Mouse (Mus musculus) lung, postnatal 25 days (tissue): ENCODE measurements around the gene Polr1d.
A peak's percentile ranks its signal among the peaks of the same experiment; 100 is the strongest.

Source experiments
- DNase-seq: peaks from one replicate; pipeline ENCODE4 v3.0.0; 2022; ENCODE audit warnings: low spot score

Gene Polr1d

DNA sequence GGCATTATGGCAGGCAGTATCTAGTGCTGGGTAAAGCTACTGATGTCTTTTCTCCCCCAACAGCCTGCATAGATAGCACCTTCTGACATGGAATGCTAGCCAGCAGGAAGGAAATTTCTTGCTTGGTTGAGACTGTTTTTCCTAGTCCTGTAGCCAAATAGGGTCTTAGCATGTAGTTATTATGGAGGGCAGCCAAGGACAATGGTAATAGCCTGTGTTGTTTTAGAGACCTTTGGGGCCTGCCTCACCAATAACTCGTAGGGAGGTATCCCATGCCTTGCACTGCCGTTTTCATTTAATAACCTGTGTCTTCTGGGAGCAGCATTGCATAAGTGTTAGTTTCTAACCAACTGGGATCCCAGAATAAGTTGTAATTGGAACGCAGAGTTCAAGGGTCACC lies 13.0 kb downstream of the Polr1d start:
- DNase-seq, result no peak

DNA sequence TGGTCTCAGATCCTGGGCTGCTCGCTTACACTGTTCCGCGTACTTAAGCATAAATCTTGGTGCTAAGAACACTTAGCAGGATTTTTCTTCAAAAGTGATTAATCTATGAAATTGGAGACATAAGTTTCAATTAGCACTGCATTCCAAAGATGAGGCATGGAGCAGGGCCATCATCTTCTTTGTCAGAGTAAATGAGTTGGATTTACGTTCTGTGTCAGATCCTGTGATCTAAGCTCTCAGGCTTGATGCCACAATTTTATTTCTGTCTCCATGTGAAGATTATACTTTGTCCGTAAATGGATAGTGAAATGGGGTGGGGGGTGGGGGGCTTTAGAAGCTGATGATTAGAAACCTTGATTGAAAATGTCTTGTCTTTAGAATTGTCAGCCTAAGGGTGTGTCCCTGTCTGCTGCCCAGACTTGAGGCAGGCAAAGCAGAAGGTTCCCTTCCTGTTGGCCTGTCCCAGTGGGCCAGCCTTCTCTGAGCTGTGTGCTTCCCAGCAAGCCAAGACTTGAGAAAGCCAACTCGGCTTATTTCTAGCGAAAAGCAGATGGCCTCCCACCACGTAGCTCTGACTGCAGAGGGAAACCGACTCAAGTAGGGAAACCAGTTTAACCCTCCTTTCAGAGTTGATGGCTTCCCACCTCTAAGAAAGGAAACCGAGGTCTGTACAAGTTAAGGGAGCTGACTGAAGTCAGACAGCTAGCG lies 13.6 kb downstream of the Polr1d start:
- no peak for DNase-seq

DNA sequence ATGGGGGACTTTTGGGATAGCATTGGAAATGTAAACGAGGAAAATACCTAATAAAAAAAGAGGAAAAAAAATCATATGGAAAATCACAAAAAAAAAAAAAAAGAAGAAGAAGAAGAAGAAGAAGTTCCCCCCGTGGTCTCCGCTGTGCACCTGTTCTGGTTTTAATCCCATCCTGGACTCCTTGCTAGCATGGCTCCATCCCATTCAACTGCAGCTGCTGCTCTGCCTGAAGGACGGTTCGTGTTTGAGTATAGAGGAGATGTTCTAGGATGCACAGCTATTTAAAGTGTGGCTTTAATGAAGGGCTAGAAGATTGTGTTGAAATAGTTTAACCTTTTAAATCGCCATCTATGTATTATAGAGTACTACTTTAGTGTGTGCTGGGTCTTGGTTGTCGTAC lies 15.6 kb downstream of the Polr1d start:
- DNase-seq, result no peak

DNA sequence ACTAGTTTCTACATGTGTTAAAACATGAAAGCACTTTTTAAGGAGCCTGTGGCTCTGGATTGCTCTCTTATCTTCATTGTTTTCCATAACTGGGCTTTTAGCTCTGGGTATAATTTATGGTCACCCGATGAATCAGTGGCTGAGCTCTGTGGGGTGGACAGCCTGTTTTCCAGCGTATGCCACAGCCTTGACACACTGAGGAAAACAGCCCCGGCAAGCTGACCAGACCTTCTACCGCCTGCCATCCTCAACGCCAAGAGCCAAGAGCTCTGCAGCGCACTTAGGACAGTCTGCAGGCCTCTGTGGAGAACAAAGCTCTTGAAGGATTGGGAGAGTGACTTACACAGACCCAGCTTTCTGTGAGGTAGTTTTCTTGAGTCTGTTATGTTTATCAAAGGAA lies 17.4 kb downstream of the Polr1d start:
- DNase-seq, result no peak

DNA sequence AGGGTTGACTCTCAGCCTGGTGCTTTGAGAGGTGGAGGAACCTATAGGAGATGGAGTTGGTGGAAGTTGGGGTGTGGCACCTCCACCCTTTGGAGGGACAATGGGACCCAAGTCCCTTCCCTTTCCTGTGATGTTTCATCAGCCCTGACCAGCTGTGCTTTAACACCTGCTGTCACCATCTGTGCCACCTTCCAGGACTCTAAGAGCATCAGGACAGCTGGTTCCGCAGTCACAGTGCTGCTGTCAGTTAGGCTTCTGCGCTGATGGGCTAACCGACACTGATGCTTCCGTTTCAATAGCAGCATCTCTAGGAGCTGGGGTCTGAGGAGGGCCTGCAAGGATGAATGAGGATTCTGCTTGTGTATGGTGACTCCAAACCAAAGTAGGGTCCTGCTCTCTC lies 19.7 kb downstream of the Polr1d start:
- no peak for DNase-seq

DNA sequence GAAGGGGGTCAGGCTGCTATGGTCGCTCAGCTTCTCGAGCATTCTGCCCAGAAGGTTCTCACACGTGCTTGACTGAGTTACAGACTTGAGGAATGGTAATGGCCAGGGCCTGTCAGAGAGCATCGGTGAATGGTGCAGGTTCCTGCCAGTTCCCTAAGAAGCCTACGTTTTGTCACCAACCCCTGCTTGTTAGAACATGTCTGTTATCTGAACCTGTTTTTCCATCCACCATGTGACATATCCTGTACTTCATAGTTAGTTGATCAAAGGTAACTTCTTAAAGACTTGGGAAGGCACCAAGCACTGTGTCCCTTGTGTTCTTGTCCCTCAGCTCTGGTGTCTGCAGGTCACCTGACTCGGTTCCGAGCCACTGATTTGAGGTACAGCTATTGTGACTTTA lies 21.8 kb downstream of the Polr1d start:
- no peak for DNase-seq

DNA sequence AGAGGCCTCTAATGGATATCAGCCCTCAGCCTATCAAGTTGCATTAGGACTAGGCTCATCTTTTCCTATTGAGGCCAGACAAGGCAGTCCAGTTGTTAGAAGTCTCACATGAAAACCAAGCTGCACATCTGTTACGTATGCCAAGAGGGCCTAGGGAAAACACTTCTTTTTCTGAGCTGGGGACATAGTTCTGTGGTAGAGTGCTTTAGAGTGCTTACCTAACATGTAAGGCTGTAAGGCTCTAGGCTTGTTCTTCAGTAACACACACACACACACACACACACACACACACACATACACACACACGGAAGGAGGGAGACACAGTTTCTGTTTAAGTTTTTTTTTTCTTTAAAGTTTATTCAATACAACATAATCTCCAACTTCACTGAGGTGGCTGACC lies 23.3 kb downstream of the Polr1d start:
- no peak for DNase-seq

DNA sequence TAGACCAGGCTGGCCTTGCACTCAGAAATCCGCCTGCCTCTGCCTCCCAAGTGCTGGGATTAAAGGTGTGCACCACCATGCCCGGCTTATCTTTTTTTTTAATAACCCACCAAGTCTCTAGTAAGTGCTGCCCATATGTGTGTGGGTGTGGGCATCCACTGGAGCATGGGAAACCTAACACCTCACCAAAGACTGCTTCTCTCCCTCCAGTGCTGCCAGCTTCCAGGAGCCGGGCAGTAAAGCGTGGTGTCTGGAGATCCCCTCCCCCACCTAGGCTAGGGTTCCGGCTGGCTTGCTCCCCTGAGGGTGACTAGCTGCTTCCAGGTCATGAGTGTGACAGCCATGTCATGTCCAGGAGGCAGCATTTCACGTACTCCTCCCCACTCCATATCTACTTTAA lies 25.4 kb downstream of the Polr1d start:
- no peak for DNase-seq

DNA sequence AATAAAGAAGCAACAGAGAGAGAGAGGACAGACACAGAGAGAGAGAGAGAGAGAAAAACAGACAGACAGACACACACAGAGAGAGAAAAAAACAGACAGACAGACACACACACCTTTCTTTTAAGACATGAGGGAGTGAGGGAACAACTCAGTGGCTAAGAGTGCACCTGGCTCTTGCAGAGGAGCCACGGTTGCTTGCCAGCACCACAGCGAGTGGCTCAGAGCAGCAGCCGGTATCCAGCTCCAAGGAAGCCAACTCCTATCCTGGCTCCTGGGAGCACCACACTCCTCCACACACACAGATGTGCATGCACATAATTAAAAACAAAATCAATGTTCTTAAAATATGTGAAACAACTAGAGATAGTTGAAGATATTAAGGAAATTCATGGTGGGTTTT lies 30.4 kb downstream of the Polr1d start:
- no peak for DNase-seq

DNA sequence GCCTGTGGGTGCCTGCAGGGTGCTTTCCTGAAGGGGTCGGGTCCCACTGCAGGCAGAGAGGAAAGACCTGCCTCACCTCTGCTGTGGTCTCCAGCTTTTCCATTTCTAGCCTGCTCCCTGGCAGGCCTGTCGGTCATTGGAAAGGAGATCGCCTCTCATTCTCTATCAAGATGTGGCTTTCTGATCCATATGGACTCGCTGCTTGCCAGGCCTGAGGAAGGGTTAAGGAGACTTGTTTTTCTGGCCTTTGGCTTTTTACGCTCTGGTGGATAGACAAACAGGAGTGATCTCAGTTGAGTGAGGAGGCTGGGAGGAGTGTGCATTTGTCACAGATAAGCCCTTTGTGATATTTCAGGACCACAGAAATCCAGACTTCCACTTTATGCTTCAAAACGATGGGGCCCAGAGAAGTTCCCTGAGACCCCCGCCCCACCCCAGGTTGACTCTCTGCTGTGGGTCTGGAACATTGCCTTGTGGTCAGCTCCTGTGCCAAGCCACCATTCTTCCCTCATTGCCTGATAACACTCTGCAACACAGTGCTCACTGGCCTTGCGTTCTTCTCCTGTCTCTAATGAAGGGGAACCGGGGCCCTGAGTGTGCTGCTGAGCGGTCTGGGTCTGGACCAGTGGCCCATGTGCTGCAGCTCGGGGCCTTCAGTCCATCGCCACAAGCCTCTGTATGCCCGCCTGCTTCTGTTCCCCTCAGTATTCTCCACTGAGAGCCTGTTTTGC lies 32.2 kb downstream of the Polr1d start:
- DNase-seq, result no peak

DNA sequence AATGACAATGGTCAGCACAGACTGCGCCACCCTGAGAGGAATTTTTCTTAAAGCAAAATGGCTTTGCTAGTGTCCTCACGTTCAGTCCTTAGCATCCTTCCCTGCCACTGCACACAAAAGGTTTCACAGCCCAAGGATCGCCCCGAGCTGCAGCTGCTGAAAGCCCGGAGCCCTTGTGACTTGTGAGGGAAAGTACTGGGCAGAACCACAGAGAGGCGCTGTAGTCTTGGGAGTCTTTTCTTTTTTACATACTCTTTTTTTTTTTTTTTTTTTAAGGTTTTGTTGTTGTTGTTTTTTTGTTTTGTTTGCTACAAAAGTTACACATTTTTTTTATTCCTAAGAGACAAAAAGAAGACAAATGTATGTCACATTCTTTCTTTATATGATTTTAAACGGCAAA lies 37.9 kb downstream of the Polr1d start:
- DNase-seq, result no peak

DNA sequence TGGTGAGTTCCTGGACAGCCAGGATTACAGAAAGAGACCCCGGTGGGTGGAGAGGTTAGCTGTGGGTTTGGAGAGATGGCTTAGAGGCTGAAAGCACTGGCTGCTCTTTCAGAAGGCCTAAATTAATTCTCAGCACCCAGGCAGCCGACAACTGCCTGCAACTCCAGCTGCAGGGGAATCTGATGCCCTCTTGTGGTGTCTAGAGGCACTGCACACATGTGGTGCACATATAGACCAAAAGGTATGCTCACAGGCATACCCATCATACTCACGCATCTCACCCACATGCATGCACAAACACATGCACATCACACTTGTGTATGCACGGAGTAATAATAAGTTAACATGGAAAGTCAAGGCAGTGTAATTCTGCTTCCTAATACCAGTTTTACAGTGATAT lies 38.8 kb downstream of the Polr1d start:
- DNase-seq, result no peak

DNA sequence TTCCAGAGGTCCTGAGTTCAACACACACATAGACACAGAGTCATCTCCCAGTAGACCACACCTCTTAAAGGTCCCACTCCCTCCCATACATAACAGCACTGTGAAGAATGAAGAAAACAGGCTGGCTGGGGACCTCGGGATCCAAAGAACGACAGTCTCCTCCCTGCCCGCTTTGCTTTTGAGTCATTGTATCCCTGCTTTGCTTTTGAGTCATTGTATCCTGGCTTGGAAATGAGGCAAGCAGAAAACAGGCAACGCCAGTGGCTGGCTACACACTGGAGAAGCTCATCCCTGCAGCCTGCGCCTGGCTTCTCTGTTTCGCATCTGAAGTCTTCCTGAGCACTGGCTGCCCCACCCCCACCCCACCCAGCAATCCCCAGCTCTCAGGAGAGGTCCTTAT lies 40.2 kb downstream of the Polr1d start:
- DNase-seq, result no peak

DNA sequence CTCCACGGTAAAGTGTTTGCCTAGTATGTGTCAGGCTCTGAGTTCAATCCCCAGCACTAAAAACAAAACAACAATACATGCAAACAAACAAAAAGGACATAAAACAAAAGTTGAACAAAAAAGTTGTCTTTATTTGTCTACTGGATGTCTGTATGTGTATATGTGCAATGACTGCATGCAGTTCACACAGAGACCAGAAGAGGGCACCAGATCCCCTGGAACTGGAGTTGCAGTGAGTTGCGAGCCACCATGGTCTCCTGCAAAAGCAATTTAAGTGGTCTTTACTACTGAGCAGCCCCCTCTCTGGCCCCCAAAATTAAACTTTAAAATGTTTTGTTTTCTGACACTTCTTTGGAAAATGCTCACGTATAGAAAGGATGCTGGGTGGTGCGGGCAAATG lies 44.3 kb downstream of the Polr1d start:
- no peak for DNase-seq

DNA sequence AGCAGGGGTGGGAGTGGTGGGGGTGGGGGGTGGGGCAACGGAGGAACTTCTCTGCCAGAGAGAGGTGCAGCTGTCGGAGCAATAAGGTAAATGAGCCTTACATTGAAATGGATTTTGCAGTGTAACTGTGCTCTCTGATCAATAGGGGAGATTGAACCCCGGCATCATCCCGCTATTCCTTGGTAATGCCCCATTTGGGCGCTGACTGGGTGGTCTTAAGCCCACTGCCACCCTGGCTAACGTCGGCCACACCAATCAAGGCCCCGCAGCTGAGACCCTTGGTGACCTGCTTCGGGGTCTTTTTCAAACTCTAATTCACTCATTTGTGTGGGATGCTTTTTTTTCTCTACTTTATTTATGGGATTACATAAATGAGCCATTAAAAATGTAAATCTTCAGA lies 47.9 kb downstream of the Polr1d start:
- DNase-seq, result no peak

DNA sequence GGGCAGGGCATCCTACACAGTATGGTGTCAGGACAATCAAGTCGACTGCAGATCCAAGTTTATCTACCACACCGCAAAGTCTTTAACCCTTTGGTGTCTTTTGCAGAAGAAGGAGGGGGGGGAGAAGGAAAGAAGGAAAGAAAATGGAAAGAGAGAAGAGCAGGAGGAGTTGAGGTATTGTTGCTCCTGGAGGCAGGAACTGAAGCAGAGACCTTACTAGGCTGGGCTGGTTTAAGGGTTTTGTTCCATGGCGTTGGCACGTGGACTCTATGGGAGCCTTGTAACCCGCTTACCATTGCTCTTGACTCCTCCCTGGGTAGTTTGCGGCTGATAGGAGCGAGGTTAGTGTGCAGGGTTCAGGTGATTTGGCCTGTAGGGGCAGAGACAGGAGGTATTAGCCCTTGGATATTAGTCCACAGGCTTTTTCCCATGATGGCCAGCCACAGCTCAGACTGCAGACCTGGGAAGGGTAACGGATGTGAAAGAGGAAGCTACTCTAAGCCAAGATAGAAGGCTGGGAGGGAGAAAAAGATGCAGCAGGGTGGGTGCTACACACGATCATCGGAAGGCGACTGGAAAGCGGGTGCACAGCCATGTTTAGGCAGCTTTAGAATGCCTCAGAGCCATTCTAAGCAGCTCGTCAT lies 48.8 kb downstream of the Polr1d start:
- no peak for DNase-seq

DNA sequence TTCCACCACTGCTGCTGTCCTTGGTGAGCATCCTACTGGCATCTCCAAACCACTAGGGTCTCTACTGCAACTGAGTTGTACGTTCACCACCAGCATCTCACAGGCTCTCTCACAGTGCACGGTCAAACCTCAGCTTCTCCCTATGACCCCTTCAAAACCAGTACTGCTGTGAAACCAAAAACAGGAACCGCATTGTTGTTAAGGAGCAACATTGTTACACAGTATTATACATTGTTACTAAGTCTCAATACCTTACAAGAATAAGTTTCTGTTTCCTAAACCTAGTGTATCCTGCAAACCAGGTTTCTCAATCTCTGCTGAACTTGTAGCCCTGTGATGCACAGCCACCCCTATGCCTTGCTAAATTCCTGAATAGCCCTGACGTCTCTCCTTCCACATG lies 51.0 kb downstream of the Polr1d start:
- DNase-seq, result no peak

DNA sequence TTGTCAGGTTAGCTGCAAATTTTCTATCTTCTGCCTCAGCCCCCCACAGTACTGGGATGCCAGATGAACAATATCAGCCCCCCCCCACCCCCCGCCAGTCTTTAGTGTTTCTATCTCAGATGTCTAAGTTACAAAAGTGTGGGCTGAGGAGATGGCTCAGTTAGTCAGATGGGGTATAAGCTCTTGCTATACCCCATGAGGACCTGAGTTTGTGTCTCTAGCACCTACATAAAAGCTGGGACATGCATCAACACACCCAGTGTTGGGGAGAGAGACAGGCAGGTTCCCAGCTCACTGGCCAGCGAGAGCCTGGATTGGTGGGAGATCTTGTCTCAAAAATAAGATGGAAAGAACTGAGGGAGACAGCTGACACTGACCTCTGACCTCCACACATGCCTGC lies 52.6 kb downstream of the Polr1d start:
- no peak for DNase-seq

DNA sequence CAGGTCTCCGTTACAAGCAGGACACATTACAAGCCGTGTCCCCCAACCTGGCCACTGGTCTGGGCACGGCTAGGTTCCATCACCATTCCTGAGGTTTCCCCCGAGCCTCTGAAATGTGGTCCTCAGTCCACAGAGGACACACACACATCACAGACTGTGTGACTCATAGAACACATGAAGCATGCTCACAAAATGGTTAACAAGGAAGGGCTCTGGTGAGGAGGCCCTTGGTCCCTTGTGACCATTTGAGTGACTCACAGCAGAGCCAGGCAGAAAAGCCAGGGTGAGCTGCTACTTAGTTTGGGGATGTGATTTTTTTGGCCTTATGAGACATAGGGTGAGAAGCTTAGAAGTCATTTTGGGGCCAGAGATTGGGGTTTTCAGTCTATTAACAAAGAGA lies 55.1 kb downstream of the Polr1d start:
- no peak for DNase-seq

DNA sequence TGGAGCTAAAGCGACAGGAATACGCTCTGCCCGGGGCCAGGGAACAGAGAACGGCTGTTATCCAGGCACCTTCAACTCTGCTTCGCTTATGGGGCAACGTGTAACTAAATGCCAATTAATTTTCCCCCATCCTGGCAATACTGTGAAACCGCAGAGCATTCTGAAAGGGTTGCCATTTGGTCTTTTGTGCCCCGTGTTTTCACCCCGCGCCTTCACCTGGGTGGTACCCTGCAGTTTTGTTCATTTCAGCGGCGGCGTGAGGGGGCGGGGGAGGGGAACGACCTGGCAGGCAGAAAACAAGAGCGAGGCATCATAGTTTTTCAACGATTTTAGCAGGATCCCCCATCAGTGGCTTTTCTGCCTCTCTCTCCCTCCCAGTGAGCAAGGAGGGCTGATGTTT lies 56.8 kb downstream of the Polr1d start:
- DNase-seq, result no peak

DNA sequence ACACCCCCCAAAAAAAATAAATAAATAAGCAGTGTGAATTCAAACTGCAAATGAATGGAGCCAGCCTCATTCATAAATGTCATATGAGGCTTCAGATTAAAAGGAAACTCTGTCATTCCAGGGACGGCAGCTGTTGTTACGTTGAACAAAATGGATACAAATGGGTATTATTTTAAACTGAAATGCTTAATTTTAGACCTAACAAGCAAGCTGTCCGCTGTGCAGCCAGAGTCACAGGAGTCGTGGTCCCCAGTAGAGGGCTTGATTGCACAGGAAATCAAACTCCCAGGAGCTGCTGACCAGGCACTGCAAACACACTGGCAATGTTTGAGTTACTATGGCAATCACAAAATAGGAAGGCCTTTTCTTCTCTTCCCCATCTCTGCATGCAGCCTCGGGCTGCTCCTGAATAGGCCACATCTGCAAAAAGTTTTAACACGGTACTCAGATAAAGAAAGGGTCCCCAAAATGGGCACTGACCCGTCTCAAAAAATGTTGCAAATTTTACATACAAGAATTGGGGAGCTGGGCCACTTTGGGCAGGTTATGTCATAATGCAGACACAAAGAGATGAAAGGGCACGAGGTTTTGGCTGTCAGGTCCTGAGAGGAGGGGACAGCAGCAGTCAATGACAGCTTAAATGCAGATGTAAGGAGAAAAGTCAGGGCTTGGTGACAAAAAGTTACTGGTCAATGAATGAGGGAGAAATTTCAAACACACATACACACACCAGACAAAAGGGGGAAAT lies 57.7 kb downstream of the Polr1d start:
- DNase-seq, result no peak

DNA sequence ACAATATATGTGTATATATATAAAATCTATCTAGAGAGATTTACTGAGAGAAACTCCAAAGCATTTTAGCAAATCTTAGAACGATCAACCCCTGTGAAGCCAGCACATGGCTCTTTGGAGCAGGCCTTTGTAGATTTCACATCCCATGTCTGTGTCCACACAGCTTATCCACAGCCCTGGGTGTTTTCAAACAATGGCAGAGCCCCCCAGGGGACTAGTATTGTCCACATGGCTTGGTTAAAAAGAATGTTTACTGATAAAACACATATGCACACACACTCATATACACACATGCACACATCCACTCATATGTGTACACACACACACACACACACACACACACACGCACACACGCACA lies 58.2 kb downstream of the Polr1d start:
- DNase-seq, result no peak

DNA sequence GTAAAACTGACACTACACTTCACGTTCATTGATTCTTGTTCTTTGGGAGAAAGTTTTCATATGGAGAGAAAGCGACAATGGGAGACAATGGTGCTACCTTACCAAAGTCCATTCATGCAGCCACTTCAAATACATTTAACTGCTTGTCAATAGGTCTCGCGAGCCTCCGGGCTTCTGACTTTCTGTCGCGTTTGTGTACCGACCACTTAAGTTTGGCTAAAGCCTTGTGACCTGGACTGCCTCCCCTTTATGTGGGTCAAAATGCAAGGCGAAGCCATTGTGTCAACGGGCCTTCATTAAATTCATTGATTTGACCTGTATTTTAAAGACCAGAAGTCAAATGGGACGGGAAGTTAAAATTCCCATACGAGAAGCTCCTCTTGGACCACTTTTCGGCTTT lies 59.1 kb downstream of the Polr1d start:
- DNase-seq, result peak; percentile 3
